Mouse (Mus musculus): ENCODE measurements around the gene Nudt15. TPM values are rescaled to one million over a fixed set of nuclear protein-coding genes. Genes with fewer than 3 reads are reported as not detected.

The Nudt15 gene
- total RNA-seq (2023) = 10.7 TPM

DNA sequence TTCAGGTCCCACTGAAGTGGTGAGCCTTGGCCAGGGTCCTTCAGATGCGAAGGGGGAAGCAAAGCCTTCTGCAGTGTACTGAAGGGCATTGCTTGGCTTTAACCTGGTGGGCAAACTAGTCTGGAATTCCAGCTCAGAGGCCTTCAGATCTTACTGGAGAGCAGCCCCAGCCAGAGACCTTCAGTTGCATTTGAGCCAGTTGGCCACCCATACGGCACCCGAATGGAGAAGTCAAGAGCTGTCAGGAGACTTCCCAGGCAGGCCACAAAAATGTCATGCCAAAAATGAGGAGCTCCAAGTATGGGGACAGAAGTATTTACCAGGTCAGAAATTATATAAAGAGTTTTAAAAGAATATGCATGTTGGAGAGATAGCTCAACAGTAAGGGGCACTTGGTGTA is at the start of gene Nudt15:
Nudt15 (minus strand) TSS at position 192 of the 400 bp plus-strand sequence.

DNA sequence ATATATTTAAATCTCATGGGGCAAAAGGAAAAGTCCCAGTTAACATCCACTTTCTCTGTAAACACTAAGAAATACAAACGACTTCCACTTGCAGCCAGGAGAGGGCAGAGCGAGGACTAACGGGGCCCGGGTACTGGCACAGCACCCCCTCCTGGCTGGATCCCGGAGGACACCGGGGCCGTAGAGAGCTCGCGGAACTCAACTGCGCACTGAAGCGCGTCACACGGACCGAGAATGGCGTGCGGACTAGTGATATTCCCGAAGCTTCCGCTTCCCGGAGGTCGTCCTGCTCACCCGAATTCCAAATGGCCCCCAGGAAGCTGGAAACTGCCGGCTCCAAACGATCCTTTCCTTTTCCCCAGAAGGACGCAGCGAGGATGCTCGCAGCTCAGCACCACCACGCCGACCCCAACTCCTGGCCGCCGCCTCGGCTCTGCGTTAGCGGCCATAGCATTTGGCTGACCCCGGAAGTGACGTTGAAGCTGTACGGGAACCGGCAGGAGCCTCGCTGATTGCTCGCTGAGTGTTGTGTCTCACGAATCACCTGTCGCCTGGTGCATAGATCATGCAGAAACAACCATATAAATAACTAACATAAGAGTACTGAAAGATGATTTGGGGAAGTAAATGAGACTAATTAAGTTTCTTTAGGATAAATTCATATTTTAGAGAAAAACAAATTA is 23.1 kb downstream of the Nudt15 start, which contains the start of gene Sucla2:
Sucla2 (plus strand) TSS at position 554 of the 683 bp plus-strand sequence.

DNA sequence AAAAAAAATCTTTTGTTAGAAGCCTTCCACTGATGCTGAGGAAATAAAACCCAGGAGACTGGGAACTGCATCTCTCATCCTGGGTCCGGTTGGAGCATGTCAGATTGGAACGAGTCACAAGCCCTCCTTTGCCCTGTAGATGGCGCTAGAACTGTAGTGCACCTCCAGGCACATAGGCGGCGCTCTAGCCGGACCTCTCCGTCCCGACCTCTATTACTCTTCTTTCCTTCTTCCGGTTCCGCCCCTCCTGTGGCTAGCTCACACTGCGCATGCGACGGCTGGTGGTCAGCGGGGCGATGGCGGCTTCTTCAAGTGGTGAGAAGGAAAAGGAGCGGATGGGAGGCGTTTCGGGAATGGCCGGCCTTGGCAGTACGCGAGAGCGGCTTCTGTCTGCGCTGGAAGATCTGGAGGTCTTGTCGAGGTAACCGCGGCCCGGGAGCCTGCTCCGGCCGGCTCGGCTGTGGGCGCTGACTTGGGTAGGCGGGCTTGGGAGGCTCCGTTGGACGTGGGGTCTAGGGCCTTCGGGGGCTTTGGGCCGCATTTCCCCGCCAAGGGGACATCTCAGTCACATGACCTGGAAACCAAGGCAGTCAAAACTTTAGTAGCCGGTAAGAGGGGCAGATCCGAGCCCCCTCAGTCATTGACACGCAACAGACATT is 38.1 kb downstream of the Nudt15 start, which contains the start of gene Med4:
Med4 (plus strand) TSS at position 261 of the 659 bp plus-strand sequence.

Other genes starting within 250 kb of the Nudt15 start
- 68.3 TPM for gene Rb1, start 222.4 kb downstream of the Nudt15 start, total RNA-seq (2023)
- 467 TPM for gene Itm2b, start 163.0 kb downstream of the Nudt15 start, total RNA-seq (2023)
- gene Med4, start 38.2 kb downstream of the Nudt15 start, total RNA-seq (2023) = 61.5 TPM
- 53.8 TPM for gene Sucla2, start 22.9 kb downstream of the Nudt15 start, total RNA-seq (2023)
- not detected for gene Gm21750, start 113.0 kb upstream of the Nudt15 start, total RNA-seq (2023)